Mouse (Mus musculus): Measurements from ENCODE around the gene Cacna1c.

Gene Cacna1c

DNA sequence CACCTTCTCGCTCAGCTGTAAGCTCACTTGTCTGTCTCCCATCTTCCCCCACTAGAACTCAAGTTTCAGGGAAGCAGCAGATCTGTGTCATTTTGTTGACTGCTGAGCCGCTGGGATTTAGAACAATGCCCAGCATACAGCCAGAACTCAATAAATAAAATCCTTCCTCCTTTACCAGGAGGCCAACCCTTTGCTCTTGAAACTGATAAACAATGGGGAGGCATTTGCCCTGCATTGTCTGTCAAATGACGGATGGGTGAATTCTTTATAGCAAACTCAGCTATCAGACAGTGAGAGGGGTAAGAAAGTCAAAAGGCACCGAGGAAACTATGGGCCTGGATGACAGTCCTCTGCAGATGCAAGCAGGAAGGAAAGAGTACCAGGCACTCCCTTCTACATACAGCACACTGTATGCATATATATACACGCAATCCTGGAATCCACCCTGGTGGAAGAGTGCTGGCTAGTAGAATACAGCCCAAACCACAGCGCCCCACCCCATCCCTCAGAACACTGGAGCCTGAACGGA, 187.5 kb downstream of the Cacna1c start:
- no peak for DNase-seq (ENCODE audit: low spot score)

DNA sequence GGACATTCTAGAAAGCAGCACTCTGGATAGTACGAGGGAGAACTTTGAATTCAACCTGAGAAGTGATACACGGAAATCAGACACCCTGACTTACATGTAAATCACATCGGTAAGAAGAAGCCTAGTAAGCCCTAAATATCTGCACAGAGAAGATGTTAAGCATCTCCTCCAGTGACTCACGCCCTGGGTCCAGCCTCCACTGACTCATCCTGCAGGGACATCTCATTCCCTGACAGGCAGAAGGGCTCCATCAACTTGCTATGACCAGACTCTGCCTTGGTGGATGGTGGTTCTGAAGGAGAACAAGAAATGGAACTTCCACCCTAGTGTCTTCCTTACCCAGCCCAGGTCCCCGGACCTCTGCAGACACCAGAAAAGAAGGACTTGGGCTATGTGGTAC, 191.6 kb downstream of the Cacna1c start:
- no peak for DNase-seq (ENCODE audit: low spot score)

DNA sequence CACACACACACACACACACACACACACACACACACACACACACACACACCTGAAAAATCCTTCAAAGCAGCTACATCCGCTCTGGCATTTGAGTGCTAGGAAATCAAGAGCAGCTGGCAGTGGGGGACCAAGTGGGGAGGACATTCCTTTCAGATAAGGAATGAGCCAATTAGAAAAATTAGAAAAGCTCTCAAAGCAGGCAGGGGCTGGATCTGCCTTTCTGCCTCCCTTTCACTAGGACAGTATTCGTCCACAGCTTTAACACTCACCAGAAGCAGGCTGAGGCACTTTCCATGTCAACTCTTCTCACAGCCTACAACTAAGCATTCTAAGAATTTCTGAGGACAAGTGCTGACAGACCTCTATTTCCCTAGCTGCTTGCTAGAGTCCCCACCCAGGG, 194.8 kb downstream of the Cacna1c start:
- DNase-seq (ENCODE audit: low spot score), result no peak

DNA sequence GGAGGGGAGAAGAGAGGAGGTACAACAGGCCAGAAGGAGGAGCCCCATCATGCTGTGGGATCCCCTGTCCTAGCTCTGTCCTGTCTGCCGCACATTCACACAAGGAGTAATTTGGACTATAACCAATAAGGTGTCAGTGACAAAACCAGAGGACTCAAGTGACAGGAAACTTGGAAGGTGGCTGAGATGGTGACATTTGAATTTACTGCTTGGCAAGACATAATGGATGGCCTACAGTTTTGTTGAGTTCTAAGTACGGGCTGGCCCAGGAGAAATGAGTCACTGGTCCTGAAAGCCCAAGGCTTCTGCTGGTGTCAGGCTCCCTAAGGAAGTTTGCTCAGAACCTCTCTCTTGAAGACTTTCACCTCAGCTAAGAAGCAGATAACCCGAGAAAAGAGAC, 196.0 kb downstream of the Cacna1c start:
- DNase-seq (ENCODE audit: low spot score), result no peak

DNA sequence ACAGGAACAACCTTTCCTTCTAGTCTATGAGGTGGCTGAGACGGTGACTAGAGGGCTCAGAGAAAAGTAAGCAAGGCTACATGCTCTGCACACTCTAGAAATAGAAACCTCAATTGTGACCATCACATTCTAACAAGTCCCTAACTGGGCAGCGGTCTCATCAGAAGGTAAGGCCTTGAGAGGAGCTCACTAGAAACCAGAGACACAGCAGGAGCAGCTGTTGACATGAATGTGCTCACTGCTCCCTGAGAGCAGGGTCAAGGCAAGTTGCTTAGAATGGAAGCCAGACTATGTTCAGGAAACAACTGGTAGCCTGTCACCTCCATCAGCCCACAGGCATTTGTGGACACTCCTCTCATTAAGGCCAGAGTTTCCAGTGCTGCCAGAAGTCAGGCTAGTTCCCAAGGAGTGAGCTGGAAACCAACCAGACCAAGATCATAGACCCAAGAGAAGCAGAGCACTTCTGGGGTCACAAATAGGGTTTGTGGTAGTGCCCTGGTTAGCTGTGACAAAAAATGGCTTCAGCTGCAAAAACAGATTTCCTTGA, 196.8 kb downstream of the Cacna1c start:
- DNase-seq (ENCODE audit: low spot score), result no peak

DNA sequence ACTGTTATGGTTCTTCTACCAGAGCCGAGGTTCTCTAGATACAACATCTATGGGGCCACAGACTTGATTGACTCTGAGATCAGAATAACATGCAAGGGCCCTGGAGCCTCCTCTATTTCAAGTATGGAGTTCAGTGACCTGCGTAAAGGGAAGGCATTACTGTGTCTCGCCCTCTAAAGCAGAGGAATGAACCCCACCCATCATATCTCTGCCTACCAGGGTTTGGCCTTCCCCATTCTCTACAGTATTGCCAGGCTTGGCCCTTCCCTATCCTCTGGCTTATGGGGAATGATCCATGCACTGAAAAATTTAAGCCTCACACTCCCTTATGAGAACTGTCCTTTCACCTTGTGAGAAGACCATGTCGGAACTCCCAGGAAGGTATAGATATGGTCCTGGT, 198.8 kb downstream of the Cacna1c start:
- no peak for DNase-seq (ENCODE audit: low spot score)

DNA sequence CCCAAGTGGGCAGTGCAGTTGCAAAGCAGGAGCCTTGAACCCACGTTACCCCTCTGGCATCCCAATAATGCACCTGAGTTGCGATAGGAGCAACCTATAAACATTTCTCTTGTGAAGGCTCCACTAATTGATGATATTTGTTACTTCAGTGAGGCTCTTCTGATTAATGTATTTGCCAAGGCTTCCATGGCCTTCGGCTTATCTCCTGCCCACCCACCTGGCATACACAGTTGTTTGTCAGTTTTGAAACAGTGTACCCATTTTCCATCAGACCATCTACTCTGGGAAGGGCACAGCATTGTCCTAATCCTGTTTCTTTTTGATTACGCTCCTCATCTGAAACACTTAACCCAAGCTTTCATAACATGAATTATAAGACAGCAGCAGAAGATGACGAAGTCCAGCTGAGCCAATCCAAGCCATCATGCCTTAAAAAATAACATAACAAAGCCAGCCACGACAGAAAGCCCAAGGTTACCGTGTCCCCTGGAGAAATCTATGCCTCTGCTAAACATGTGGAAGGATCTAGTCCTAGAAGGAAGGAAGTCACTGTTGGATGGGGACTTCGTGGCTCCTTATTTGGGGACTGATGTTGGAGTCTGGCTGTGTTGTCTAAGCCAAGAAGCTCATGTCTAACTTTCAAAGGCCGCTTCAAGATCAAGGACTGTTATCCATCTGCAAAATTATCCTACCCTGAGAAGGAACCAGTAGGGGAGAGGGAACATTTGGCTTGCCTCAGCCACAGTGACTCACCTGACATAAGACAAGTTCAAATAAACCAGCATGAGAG, 201.8 kb downstream of the Cacna1c start:
- DNase-seq (ENCODE audit: low spot score), result no peak

DNA sequence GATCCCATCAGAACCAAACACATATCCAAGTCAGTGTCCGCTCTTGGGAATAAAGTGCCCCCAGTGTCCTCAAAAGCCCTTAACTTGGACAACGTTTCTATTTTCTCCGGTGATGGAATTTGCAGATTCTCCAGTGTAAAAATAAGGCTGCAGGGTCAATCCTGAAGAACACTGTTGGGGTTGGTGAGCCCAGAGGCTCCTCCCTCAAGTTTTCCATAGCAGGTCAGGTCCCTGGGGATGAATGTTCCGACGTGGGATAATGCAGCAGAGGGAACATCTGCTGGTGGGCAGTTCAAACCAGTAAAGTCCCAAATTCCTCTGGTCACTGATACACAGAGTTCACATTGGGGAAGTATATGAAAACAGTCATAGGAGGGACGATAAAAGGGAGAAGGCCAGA, 203.8 kb downstream of the Cacna1c start:
- no peak for DNase-seq (ENCODE audit: low spot score)

DNA sequence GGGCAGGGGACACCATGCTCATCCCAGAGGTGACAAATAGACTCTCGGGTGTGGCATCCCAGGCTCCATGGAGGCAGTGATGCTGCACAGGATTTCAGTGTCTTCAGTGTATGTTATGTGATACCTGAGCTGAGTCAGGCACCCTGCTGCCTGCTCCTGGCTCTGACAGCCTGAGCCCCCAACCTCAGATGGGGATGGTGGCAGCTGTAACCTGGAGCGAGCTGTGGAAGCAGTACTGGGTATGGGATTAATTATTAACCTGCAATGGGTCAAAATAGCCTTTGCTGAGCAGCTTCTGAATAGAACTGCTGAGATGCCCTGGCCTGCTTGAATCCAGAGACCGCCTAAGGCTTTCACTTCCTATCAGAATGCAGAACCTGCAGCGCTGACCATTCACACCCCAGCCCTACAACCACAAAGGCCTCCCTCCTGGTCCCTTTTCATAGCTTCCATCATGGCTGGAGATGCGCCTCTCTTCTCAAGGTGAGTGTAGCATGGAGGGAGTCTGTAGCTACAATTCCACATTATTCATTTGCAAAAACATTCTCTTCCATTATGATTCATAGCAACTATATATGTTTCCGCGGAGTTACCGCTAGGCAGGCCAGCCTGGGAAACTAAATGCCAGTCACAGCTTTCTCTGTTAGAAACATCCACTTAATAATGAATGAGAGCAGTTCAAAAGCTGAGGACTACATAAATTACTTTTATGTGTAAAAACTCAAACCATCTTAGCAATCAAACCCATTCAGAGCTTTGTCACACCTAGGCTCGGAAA, 206.0 kb downstream of the Cacna1c start:
- DNase-seq (ENCODE audit: low spot score), result no peak

DNA sequence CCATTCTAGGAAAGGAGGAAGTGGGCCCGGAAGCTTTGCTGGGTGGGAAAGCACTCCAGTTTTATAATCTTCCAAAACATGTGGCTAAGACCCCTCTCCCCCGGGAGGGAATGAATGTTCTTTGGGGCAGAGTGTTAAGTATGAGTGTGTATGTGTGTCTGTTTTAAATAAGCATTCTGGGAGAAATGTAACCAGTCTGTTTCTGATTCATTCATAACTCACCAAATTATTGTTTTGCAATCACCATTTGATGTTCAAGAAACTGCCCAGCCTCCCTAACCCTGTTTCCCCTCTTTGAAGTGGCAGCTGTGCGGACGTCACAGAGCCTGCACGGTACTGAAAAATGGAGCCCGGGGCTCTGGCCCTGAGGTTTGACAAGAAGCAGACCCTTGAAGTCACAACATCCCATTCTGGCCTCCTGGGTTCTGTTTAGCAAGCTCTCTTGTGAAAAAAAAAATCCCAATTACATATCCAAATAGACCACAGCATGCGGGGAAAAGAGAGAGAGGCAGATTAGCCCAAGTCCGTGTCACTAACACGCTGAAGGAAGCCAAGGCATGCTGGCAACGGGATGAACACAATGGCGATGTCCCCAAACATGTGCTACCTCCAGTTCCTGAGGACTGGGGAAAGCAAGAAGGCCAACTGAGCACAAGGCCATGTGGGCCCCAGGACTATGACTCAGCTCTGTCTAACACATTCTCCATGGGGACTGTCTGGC, 211.9 kb downstream of the Cacna1c start:
- DNase-seq (ENCODE audit: low spot score), result no peak

DNA sequence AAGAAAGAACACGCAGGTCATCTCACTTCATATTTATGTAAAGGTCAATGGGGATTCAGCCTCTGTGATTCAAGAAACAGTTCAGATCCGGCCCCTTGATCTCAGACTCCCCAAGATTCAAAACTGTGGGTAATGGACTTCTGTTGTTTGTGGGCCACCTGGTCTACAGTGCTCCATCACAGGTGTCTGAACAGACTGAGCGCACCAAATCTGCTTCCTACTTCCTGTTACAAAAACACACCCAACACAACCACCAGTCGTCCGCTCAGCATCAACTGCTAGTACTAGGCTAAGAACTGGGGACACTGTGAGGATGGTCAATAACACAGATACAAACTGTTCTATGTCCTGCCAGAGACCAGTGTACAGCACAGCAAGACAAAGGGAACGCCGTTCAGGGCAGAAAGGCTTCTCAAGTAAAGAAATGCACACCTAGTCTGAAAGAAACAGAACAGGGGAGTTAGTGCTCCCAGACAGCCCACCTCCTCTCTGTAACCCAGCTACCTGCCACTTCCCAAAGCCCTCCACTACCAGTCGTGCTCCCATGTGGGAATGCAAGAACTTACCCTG, 212.7 kb downstream of the Cacna1c start:
- DNase-seq (ENCODE audit: low spot score), result no peak

DNA sequence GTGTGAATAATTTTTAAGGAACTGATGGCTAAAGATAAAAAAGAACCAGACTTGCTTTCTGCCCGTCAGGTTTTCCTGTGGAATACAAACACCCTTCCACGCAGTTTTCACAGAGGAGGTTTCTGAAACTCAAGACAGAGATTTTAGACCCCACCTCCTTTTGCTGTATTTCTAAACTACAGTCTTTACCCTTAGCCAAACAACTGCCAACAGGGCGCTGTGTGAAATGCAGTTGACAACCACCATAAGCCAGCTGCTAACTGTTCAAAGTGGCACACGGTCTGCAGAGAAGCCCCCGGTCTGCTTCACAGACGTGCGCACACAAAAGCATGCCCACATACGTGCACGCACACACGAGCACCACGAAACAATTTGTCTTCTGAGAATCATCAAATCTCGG, 216.0 kb downstream of the Cacna1c start:
- no peak for DNase-seq (ENCODE audit: low spot score)

DNA sequence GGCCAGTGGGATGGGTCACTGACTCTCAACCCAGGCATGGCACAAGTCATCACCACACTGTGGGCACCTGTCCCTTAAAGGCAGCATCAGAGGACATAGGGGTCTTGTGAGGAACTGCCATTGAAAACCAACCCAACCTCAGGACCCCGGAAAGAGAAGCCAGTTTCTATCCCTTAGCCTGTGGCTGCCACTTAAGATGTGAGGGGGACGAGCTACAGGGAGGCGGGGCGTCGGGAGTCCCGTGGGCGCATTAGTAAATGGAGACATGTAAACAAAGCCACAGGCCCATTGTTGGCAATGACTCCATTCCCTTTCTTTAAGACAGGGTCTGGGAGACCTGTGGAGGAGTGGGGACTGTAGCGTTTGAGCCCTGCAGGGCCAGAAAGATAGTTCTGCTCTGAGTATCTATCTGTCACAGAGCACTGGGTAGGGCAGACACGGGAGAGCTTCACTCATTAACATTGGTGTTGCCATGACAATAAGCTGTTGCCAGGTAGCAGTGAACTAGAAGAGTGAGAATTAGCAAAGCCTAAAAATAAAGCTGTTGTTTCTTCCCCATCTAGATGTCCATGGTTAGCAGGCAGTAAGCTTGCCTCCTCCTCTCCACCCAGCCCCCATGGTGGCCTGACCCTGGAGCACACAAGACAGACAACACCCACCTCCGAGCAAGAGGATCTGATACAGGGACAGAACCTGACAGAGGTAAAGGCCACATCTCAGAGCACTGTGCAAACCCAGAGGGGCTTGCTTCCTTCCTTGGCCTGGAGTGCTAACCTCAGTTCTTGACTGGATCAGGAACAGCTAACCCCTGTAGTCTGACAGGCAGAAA, 218.6 kb downstream of the Cacna1c start:
- DNase-seq (ENCODE audit: low spot score), result no peak

DNA sequence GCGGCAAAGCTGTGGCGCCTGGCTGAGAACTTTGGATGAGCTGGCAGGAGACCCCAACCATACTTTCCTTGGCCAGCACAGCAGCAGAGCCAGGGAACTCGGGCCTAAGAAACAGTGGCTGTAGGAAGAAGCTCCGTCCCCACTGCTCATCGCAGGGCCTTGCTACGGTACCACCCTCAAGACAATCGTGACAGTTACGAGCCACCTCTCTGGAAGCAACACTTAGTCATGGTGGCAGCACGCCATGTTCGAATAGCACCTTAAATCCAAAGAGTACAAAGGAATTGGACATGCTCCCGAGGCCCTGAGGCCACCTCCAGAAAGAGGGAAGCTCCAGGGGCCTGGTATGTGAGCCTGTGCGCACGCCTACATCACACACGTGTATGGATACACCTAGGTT, 219.6 kb downstream of the Cacna1c start:
- peak; percentile 22 for DNase-seq (ENCODE audit: low spot score)

DNA sequence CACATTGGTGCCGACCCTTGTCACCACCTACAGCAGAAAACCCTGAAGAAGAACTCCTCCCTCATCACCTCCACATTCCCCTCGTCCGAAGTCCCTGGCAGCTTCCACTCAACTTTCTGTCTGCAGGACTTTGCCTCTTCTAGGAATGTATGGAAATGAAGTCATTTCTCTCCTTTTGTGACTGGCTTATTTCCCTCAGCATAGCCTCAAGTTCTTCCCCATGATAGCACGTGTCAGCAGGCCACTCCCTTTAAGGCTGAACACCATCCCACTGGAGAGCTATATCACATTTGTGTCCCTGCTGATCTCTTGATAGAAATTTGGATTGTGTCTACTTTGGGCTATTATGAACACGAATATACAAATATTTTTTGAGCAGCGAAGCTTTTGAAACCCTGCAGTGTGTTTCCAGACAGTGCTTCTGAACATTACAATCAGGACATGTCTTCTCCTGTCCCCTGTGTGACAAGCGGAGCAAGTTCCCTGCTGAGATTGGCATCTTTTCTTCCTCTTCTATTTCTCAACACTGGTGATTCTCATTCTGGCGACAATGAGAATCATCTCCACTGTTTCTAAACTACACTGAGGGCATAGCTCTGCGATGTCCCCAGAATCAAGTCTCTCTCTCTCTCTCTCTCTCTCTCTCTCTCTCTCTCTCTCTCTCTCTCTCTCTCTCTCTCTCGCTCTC, 224.2 kb downstream of the Cacna1c start:
- no peak for DNase-seq (ENCODE audit: low spot score)

DNA sequence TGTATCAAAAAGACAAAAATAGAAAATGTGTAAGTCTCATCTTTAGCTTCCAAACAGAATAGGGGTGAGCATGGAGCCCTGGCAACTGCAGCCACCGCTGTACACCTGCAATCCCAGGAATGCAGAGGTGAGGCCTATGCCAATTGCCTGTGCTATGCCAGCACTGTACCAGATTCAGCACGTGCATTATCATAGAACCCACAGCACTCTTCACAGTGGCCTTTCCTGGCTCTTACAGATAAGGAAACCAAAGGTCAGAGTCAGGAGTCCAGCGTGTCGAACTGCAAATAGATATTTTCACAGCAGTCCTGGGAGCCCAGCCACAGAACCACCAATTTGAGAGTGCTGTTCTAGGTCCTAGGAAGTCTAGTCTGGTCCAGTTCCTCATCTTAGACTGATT, 227.4 kb downstream of the Cacna1c start:
- no peak for DNase-seq (ENCODE audit: low spot score)

DNA sequence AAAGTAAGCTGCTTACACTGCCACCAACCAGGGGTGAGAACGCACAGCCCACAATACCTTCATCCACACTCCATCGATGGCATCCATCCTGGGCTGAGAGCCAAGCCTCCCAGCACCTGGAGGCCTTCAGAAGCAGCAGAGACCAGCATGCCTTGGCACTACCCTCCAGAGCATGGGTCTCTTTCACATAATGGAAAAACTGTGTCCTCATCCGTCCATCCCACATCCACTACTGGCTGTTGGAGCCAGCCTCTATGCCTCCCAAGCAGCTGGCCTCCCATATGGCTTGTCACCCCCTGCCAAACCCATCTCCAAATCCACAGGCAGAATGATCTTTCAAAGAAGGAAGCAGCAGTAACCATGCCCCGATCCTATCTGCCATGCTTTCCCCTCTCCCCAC, 229.3 kb downstream of the Cacna1c start:
- DNase-seq (ENCODE audit: low spot score), result no peak

DNA sequence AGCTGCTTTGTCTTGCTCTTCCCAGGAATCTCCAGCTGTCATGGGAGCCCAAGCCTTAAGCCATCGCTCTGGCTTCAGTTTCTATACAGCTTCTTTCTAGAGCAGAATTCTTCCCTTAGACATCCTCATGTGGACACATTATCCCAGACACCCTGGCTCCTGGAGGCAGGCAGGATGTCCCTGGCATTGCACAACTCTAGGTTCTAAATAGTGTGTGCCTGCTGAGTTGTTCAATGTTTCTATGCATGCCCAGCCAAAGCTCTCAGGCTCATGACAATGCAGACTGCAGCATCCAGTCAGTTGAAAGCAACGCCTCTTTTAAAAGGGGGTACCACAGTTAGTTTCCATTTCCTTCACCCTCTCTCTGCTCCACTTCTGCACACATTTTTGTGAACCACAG, 230.6 kb downstream of the Cacna1c start:
- no peak for DNase-seq (ENCODE audit: low spot score)

DNA sequence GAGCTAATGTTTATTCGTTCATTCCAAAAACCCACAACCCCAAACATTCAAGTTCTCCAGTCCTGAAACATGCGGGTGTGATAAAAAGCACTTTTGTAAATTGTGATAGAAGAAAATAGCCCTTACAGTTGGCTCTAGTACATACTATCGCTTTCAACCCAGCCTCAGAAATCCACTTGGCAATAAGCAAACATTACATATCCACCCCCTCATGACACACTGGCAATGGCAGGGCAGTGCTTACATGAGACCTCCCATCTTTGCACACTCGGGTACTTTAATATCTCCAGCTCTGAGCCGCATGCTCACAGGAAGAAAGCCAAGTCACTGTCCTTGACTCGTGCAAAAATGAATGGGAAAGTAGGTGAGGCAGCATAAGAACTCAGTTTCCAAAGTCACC, 232.4 kb downstream of the Cacna1c start:
- no peak for DNase-seq (ENCODE audit: low spot score)

DNA sequence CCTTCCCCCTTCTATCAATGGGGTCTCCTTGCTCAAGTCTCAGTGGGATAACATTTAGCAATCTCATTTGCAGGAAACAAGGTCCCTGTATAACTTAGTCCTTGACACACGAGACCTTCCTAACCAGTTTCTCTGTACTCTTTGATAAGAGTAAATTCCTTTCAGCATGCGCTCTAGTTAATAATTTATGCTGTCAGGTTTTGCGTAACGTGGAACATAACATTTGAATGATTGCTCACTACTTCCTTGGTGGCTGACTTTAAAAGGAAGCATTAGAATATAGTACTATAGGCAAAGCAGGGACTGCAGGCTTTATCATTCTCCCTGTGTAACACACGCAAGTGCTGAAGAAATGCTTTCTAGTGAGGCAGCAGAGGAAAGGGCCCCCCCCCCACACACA, 232.9 kb downstream of the Cacna1c start:
- no peak for DNase-seq (ENCODE audit: low spot score)

DNA sequence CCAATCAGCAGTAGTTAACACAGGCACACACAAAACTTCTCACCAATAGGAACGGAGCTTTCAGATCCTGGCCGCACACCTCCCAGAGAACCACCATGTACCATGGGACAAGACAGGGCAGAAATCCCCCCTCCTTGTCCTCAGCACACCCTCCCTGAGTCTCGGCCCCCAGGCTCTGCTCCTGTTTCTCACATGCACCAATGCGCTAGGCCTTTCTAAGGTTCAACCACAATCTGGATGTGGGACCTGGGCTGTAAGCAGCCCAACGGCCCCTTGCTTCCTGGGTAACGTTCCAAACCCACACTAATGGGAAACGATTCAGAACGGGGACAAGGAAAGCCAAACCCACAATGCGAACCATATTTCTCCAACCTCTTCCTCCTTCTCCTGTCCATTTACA, 237.7 kb downstream of the Cacna1c start:
- no peak for DNase-seq (ENCODE audit: low spot score)

Data from urinary bladder, postnatal 14 days (tissue).